Mouse (Mus musculus) lung, adult 2 months (tissue): ENCODE results near the gene Cmklr1.

Experiments used
- CTCF ChIP-seq: fragments of 200-500 bp; IDR thresholded peaks from 2 replicates; pipeline ENCODE4 v1.5.1; 2011; ENCODE audit warnings: mild to moderate bottlenecking, low read length, control low read depth; ENCODE audit not compliant: insufficient read depth
- POLR2A ChIP-seq: fragments of 200-500 bp; IDR thresholded peaks from 2 replicates; pipeline ENCODE4 v1.6.1; 2011; ENCODE audit warnings: low read depth, mild to moderate bottlenecking, control low read depth, low read length, borderline replicate concordance; ENCODE audit errors: extremely low read depth

DNA sequence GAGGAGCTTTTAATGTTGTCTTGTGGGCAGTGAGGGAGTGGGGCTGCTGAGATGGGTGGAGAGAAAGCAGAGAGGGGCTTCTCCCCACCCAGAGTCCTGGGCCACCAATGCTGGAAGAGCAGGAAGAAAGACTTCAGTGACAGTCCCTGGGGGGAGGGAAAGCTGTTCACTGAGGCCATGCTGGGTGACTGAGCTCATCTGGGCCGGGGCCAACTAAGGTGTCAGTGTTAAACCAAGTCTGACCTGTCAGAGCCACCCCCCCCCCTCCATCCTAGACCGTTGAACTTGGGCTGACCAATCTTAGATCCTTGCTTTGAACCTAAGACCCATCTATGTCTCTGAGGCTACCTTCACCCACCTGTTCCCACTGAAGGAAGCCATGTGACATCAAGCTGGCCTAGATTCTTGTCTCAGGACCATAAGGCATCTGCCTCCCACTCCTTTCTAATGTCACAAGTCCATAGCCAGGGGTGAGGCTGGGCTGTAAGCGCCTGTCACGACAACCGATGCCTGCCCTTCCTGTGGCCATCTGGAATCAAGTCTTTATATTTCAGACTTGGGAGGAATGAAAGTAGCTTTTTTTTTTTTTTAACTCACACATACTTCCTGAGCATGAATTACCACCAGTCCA lies 60.1 kb downstream of the Cmklr1 start:
- no peak for TF ChIP-seq POLR2A
- TF ChIP-seq CTCF: no peak
